Mouse (Mus musculus): ENCODE measurements around the gene Fyn.

DNA sequence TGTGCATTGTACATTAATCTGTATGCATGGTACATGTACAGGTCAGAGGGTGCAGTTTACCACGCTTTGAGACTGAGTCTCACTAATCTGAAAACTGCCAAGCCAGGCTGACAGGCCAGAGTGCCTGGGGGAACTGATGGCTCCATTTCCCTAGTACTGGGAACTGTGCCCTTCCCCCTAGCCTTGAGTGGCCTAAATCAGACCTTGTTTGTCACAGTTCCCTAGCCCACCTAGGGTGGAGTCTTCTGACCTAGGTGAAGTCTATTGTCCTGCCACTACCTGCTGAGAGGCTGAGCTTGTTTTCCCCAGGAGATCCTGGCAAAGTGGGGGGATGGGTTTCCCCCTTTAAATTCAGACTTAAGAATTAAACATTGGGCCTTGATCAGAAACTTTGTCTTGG lies 226.1 kb downstream of the Fyn start:
- TF ChIP-seq NRF1 (IDR thresholded peaks at IDR 0.05; ENCODE audit: low read depth, low read length), result no peak
- no peak for TF ChIP-seq POLR2A (IDR thresholded peaks at IDR 0.05; ENCODE audit: low read depth, low read length)
- TF ChIP-seq ELF1 (IDR thresholded peaks at IDR 0.05; ENCODE audit: low read depth, low read length), result no peak
- no peak for TF ChIP-seq CTCF (conservative IDR thresholded peaks at IDR 0.05 in 1 of 2, IDR thresholded peaks at IDR 0.05 in 1 of 2; ENCODE audit: low read depth in 2 of 2, low read length in 2 of 2)
- no peak for TF ChIP-seq USF1 (IDR thresholded peaks at IDR 0.05; ENCODE audit: low read depth, low read length)
- no peak for TF ChIP-seq ZNF384 (IDR thresholded peaks at IDR 0.05; ENCODE audit: low read depth, low read length)
- no peak for TF ChIP-seq MXI1 (IDR thresholded peaks at IDR 0.05; ENCODE audit: low read depth, low read length)
